Mouse (Mus musculus) heart, postnatal 0 days (tissue): Measurements from ENCODE around the gene Il2.

Experiments used
- CTCF ChIP-seq: IDR thresholded peaks from 2 replicates; pipeline ENCODE4 v1.5.1; 2016; ENCODE audit warnings: antibody characterized with exemption, control low read depth, low read depth
- EP300 ChIP-seq: IDR thresholded peaks from 2 replicates; pipeline ENCODE4 v1.6.1; 2016; ENCODE audit warnings: antibody characterized with exemption, low read depth

- TF ChIP-seq CTCF (no peak), EP300 (no peak)
These were observed 26.5 kb upstream of the Il2 start for GRCm38 (mm10) chr3:37152274-37152673.
